Mouse (Mus musculus): ENCODE measurements around the gene Klhl30. TPM values are rescaled to one million over a fixed set of nuclear protein-coding genes. Genes with fewer than 3 reads are reported as not detected.

Klhl30 gene
- total and polyA plus RNA-seq, 3 experiments, result 0.32 to 0.47 (median 0.34) TPM

- H3K36me3 ChIP-seq (replicated peaks in 1 of 2; ENCODE audit: control insufficient read depth in 1 of 2, insufficient read depth in 1 of 2, low read length in 1 of 2), result peaks cover 52 to 92% of the 10 kb centered on the region in 2 experiments
- TF ChIP-seq CHD1 (IDR thresholded peaks at IDR 0.05; ENCODE audit: low read depth, low read length) (no peak), JUND (conservative IDR thresholded peaks at IDR 0.05; ENCODE audit: low read depth, low read length) (no peak), USF1 (IDR thresholded peaks at IDR 0.05; ENCODE audit: low read depth, low read length) (no peak), IRF4 (IDR thresholded peaks at IDR 0.05; ENCODE audit: low read depth, low read length) (no peak)
Observed at GRCm38 (mm10) chr1:91390369-91390768, 39.6 kb downstream of the Klhl30 start.

GRCm38 (mm10) chr1:91397927-91398259, 47.1 kb downstream of the Klhl30 start:
- in situ Hi-C loops (cut with MboI; ENCODE audit: low pct_ligation_motif_present, low pct_unique_long_range_greater_than_20kb, low sequenced_read_pairs), result no loop called here
- dilution Hi-C loops (cut with MboI; ENCODE audit: extremely low pct_ligation_motif_present, extremely low pct_unique_long_range_greater_than_20kb, low sequenced_read_pairs), result no loop called here

More at GRCm38 (mm10) chr1:91390369-91390768, 39.6 kb downstream of the Klhl30 start:
- in situ Hi-C loops (cut with MboI; ENCODE audit: low pct_ligation_motif_present, low pct_unique_long_range_greater_than_20kb, low sequenced_read_pairs) (no loop called here), dilution Hi-C loops (cut with MboI; ENCODE audit: extremely low pct_ligation_motif_present, extremely low pct_unique_long_range_greater_than_20kb, low sequenced_read_pairs) (no loop called here)
- H3K9me3 ChIP-seq (replicated peaks; ENCODE audit: low read length), result no peaks in the 10 kb centered on the region
- H3K79me2 ChIP-seq (replicated peaks; ENCODE audit: control insufficient read depth, extremely low read depth, insufficient read depth, poor library complexity, severe bottlenecking), result peaks cover 53% of the 10 kb centered on the region
- no peak overlapping the region for H3K4me3 ChIP-seq (replicated peaks in 1 of 3; ENCODE audit: low read depth in 2 of 3, low read length in 2 of 3, poor library complexity in 1 of 3)
- DNase-seq (ENCODE audit: extremely low read depth), result no peak
- no peaks in the 10 kb centered on the region for H3K27me3 ChIP-seq (replicated peaks)
- H3K9ac ChIP-seq (ENCODE audit: insufficient read depth, low read depth), result no peak overlapping the region
- H3K27ac ChIP-seq (ENCODE audit: insufficient read depth, low read depth), result no peak overlapping the region
- peaks cover 7 to 38% of the 10 kb centered on the region in 2 experiments for H3K4me1 ChIP-seq (ENCODE audit: control insufficient read depth in 1 of 2, insufficient read depth in 2 of 2)
- H3K4me2 ChIP-seq (ENCODE audit: insufficient read depth, low read depth, poor library complexity, severe bottlenecking), result no peak overlapping the region

GRCm38 (mm10) chr1:91398260-91399062, 47.6 kb downstream of the Klhl30 start, which contains the start of gene Ilkap:
Gene Ilkap (minus strand): TSS chr1:91398815.
- H3K79me2 ChIP-seq (replicated peaks; ENCODE audit: control insufficient read depth, extremely low read depth, insufficient read depth, poor library complexity, severe bottlenecking), result peaks cover 44% of the 10 kb centered on the region
- in situ Hi-C loops (cut with MboI; ENCODE audit: low pct_ligation_motif_present, low pct_unique_long_range_greater_than_20kb, low sequenced_read_pairs) (no loop called here), dilution Hi-C loops (cut with MboI; ENCODE audit: extremely low pct_ligation_motif_present, extremely low pct_unique_long_range_greater_than_20kb, low sequenced_read_pairs) (no loop called here)
- no peaks in the 10 kb centered on the region for H3K27me3 ChIP-seq (replicated peaks)
- H3K4me3 ChIP-seq (replicated peaks in 1 of 3; ENCODE audit: low read depth in 2 of 3, low read length in 2 of 3, poor library complexity in 1 of 3), result peak within 1 kb of the TSS; percentile 81 to 90 (median 88)
- H3K4me1 ChIP-seq (ENCODE audit: control insufficient read depth in 1 of 2, insufficient read depth in 2 of 2), result peaks cover 12 to 52% of the 10 kb centered on the region in 2 experiments
- peaks cover 3 to 27% of the 10 kb centered on the region in 2 experiments for H3K36me3 ChIP-seq (replicated peaks in 1 of 2; ENCODE audit: control insufficient read depth in 1 of 2, insufficient read depth in 1 of 2, low read length in 1 of 2)
- peak within 1 kb of the TSS; percentile 16; the same call in 1 of the 2 replicates for H3K27ac ChIP-seq (ENCODE audit: insufficient read depth, low read depth)
- H3K9me3 ChIP-seq (replicated peaks; ENCODE audit: low read length), result peaks cover 5% of the 10 kb centered on the region
- peak within 1 kb of the TSS; percentile 76 for H3K4me2 ChIP-seq (ENCODE audit: insufficient read depth, low read depth, poor library complexity, severe bottlenecking)
- peak; percentile 78 for DNase-seq (ENCODE audit: extremely low read depth)
- H3K9ac ChIP-seq (ENCODE audit: insufficient read depth, low read depth), result peak within 1 kb of the TSS; percentile 79
- TF ChIP-seq CHD2 (IDR thresholded peaks at IDR 0.05; ENCODE audit: low read length) (no peak), CTCF (conservative IDR thresholded peaks at IDR 0.05 in 1 of 2, IDR thresholded peaks at IDR 0.05 in 1 of 2; ENCODE audit: low read depth in 2 of 2, low read length in 2 of 2) (no peak), RAD21 (IDR thresholded peaks at IDR 0.05; ENCODE audit: low read depth, low read length) (no peak), POLR2A (IDR thresholded peaks at IDR 0.05; ENCODE audit: low read depth, low read length) (peak; percentile 70), IRF4 (IDR thresholded peaks at IDR 0.05; ENCODE audit: low read depth, low read length) (0 out of 2 replicates have a peak, but pooled peaks have one; percentile 30), ZNF384 (IDR thresholded peaks at IDR 0.05; ENCODE audit: low read depth, low read length) (no peak), CHD1 (IDR thresholded peaks at IDR 0.05; ENCODE audit: low read depth, low read length) (no peak), GABPA (IDR thresholded peaks at IDR 0.05; ENCODE audit: insufficient replicate concordance, low read depth, low read length) (no peak), POLR2AphosphoS2 (IDR thresholded peaks at IDR 0.05; ENCODE audit: low read depth, low read length) (no peak), KAT2A (IDR thresholded peaks at IDR 0.05; ENCODE audit: insufficient replicate concordance, low read length) (peak; percentile 59; the same call in 1 of the 2 replicates), PAX5 (IDR thresholded peaks at IDR 0.05; ENCODE audit: low read length) (no peak), HCFC1 (IDR thresholded peaks at IDR 0.05; ENCODE audit: low read depth, low read length) (peak; percentile 71), TCF12 (IDR thresholded peaks at IDR 0.05; ENCODE audit: low read depth, low read length) (peak; percentile 87), E2F4 (IDR thresholded peaks at IDR 0.05; ENCODE audit: insufficient replicate concordance, low read depth, low read length) (no peak), NELFE (IDR thresholded peaks at IDR 0.05; ENCODE audit: low read depth, low read length) (peak; percentile 85)

More at GRCm38 (mm10) chr1:91397927-91398259, 47.1 kb downstream of the Klhl30 start:
- H3K9me3 ChIP-seq (replicated peaks; ENCODE audit: low read length), result peaks cover 5% of the 10 kb centered on the region
- peak overlapping the region; percentile 76 for H3K4me2 ChIP-seq (ENCODE audit: insufficient read depth, low read depth, poor library complexity, severe bottlenecking)
- H3K27me3 ChIP-seq (replicated peaks), result no peaks in the 10 kb centered on the region
- H3K79me2 ChIP-seq (replicated peaks; ENCODE audit: control insufficient read depth, extremely low read depth, insufficient read depth, poor library complexity, severe bottlenecking), result peaks cover 50% of the 10 kb centered on the region
- H3K4me1 ChIP-seq (ENCODE audit: control insufficient read depth in 1 of 2, insufficient read depth in 2 of 2), result peaks cover 12 to 47% of the 10 kb centered on the region in 2 experiments
- peak overlapping the region; percentile 79 for H3K9ac ChIP-seq (ENCODE audit: insufficient read depth, low read depth)
- DNase-seq (ENCODE audit: extremely low read depth), result no peak
- H3K27ac ChIP-seq (ENCODE audit: insufficient read depth, low read depth), result no peak overlapping the region
- H3K4me3 ChIP-seq (replicated peaks in 1 of 3; ENCODE audit: low read depth in 2 of 3, low read length in 2 of 3, poor library complexity in 1 of 3), result peak overlapping the region; percentile 81 to 90 (median 88)
- H3K36me3 ChIP-seq (replicated peaks in 1 of 2; ENCODE audit: control insufficient read depth in 1 of 2, insufficient read depth in 1 of 2, low read length in 1 of 2), result peaks cover 8 to 33% of the 10 kb centered on the region in 2 experiments
- TF ChIP-seq TCF12 (IDR thresholded peaks at IDR 0.05; ENCODE audit: low read depth, low read length) (no peak), ZMIZ1 (IDR thresholded peaks at IDR 0.05; ENCODE audit: low read depth, low read length) (no peak), CHD2 (IDR thresholded peaks at IDR 0.05; ENCODE audit: low read length) (no peak), E2F4 (IDR thresholded peaks at IDR 0.05; ENCODE audit: insufficient replicate concordance, low read depth, low read length) (no peak), POLR2A (IDR thresholded peaks at IDR 0.05; ENCODE audit: low read depth, low read length) (no peak), RCOR1 (conservative IDR thresholded peaks at IDR 0.05; ENCODE audit: low read depth, low read length) (no peak), ZNF384 (IDR thresholded peaks at IDR 0.05; ENCODE audit: low read depth, low read length) (no peak), JUN (IDR thresholded peaks at IDR 0.05; ENCODE audit: insufficient read depth, low read depth, low read length) (no peak), USF1 (IDR thresholded peaks at IDR 0.05; ENCODE audit: low read depth, low read length) (no peak), RAD21 (IDR thresholded peaks at IDR 0.05; ENCODE audit: low read depth, low read length) (no peak), POLR2AphosphoS2 (IDR thresholded peaks at IDR 0.05; ENCODE audit: low read depth, low read length) (no peak), MAZ (IDR thresholded peaks at IDR 0.05; ENCODE audit: low read depth, low read length) (no peak), UBTF (IDR thresholded peaks at IDR 0.05; ENCODE audit: low read depth, low read length) (no peak), ZKSCAN1 (IDR thresholded peaks at IDR 0.05; ENCODE audit: borderline replicate concordance, low read depth, low read length) (no peak), CTCF (conservative IDR thresholded peaks at IDR 0.05 in 1 of 2, IDR thresholded peaks at IDR 0.05 in 1 of 2; ENCODE audit: low read depth in 2 of 2, low read length in 2 of 2) (no peak), TBP (conservative IDR thresholded peaks at IDR 0.05; ENCODE audit: low read depth, low read length) (no peak), MEF2A (IDR thresholded peaks at IDR 0.05; ENCODE audit: borderline replicate concordance, low read depth, low read length) (no peak), BHLHE40 (IDR thresholded peaks at IDR 0.05; ENCODE audit: low read depth, low read length) (no peak)

All from CH12.LX (cell line).